Mouse (Mus musculus) left cerebral cortex, postnatal 4 days (tissue): ENCODE results near the gene Gm3500. TPM values are rescaled to one million over a fixed set of nuclear protein-coding genes. Genes with fewer than 3 reads are reported as not detected.
"Not testable (repeated sequence)": the region's sequence is repeated elsewhere in the genome, so short reads cannot be mapped to it uniquely, and the experiment has no call there.

Experiments
- DNase-seq: peaks from one replicate; pipeline ENCODE4 v3.0.0-alpha.2; 2022
- intact Hi-C: fragments of 180-260 bp; cut with DNase I; formaldehyde crosslinking; loops from one replicate; pipeline ENCODE4 v1.15.1; 2025
- total RNA-seq, 2 experiments: library from RNA; stranded (reverse); gene quantifications; 2 replicates each; pipeline ENCODE4 v1.2.3; 2021

The Gm3500 gene
- total RNA-seq, result under 1 TPM in 1 of 2 experiments, not detected in 1; 0.79 TPM

DNA sequence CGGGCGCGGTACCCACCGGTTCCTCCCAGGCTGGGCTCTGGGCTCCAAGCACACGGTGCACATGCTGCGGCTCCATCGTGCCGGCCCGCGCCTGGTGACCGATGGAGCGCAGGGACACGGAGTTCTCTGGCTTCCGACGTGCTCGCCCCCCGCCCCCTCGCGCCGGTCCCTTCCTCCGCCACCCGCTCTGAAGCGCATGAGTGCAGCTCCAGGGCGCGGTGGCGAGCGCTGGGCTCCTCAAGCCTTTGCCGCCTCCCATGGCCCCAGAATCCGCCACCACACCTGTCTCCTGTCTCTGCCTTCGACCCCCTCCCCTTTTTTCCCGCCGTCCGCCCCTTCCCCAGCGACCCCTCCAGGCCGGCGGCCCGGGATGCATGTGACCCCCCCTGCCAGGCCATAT lies at the start of gene Gm3500:
Gm3500 (minus strand) TSS at position 101 of the 400 bp plus-strand sequence.
- intact Hi-C loops, DNase-seq: not testable (repeated sequence)

- DNase-seq, intact Hi-C loops: not testable (repeated sequence)
Measured at GRCm38 (mm10) chr14:5334828-5335227, 54.0 kb downstream of the Gm3500 start, which contains the start of gene Gm3542. Gene Gm3542, minus strand, starts transcription at chr14:5334928.

Other genes with a start within 250 kb of the Gm3500 start
- not detected for gene Gm3317, start 224.5 kb downstream of the Gm3500 start, total RNA-seq
- gene Gm8271, start 203.3 kb downstream of the Gm3500 start, total RNA-seq, result not detected
- under 1 TPM in 1 of 2 experiments, not detected in 1; 0.38 TPM for gene Gm3526, start 128.5 kb downstream of the Gm3500 start, total RNA-seq
- under 1 TPM in 1 of 2 experiments, not detected in 1; 0.40 TPM for gene Gm3542, start 54.1 kb downstream of the Gm3500 start, total RNA-seq
- gene Gm3194, start 66.4 kb upstream of the Gm3500 start, total RNA-seq, result 10 to 100 TPM; 11.6 to 11.8 TPM
- not detected for gene Gm8246, start 88.8 kb upstream of the Gm3500 start, total RNA-seq
- not detected for gene Gm3187, start 95.2 kb upstream of the Gm3500 start, total RNA-seq
- gene Gm3488, start 112.6 kb upstream of the Gm3500 start, total RNA-seq, result 10 to 100 TPM; 12.9 to 13.2 TPM
- not detected for gene Gm3532, start 149.4 kb upstream of the Gm3500 start, total RNA-seq
- gene Gm8265, start 244.0 kb upstream of the Gm3500 start, total RNA-seq, result 1 to 10 TPM in 1 of 2 experiments, not detected in 1; 1.7 TPM